Mouse (Mus musculus): Measurements from ENCODE around the gene Tex22. TPM values are rescaled to one million over a fixed set of nuclear protein-coding genes. Genes with fewer than 3 reads are reported as not detected.

The Tex22 gene
- polyA plus RNA-seq, 1 experiment from 2014 or later: not detected

GRCm38 (mm10) chr12:113114141-113114540, 39.8 kb downstream of the Tex22 start:
- H3K27me3 ChIP-seq: no peaks in the 10 kb centered on the region
- no peak for ATAC-seq
- no peak for TF ChIP-seq CTCF (IDR thresholded peaks at IDR 0.05)
- in situ Hi-C loops (cut with MboI; ENCODE audit: low pct_unique_long_range_greater_than_20kb): no loop called here
- ChIA-PET POLR2A (no interaction called here), CTCF (no interaction called here)
- DNase-seq (ENCODE audit: low read depth, low spot score): no peak

- ChIA-PET CTCF (no interaction called here), POLR2A (no interaction called here)
- no peak for TF ChIP-seq CTCF (IDR thresholded peaks at IDR 0.05)
- DNase-seq (ENCODE audit: low read depth, low spot score): no peak
- in situ Hi-C loops (cut with MboI; ENCODE audit: low pct_unique_long_range_greater_than_20kb): no loop called here
- no peak for ATAC-seq
- no peaks in the 10 kb centered on the region for H3K27me3 ChIP-seq
Measured at GRCm38 (mm10) chr12:113114856-113115538, 40.7 kb downstream of the Tex22 start.

DNA sequence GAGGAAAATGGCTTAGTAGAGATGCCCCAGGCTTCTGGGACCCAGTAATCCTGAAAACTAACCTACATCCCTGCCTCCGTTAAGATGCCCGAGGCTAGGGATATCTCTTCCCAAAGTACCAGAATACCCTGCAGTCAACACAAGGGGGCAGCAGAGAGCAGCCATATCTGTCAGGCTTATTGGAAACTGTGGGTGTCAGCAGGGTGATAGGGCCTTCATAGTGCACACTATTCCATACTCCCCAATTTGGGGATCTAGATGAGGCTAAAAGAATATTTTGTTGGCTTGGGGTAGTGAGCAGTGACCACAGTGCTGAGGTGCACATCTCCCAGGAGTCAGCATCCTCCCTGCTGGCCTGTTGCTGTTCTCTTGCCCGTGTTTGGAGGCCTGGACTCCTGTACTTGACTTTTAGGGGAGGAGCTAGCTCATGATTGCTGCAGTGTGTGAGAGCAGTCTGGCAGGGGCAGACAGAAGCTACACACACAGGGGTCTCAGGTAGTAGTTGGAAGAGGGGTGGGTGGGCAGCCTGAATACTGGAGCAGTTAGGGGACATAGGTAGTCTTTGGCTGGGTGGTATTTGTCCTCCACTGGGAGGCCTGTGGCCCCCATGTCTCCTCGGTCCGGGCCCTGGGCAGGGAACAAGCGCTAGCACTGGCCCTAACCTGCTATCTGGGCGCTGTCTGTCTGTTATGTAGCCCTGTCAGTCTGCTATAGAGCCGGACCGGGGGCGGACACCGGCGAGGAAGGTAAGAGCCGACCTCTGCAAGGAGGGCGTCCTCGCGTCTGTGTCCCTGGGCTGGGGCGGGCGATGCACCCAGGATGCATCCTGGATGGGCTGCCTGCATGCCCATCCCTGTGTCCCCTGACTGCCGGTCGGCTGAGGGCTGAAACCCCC, 45.5 kb downstream of the Tex22 start:
- TF ChIP-seq CTCF (IDR thresholded peaks at IDR 0.05): no peak
- ChIA-PET POLR2A (no interaction called here), CTCF (interaction anchor here (0.7 to 1.8 kb wide), 6 partner anchors 9 to 36 kb away, joined by 3 to 8 read pairs (median 4); partner anchors contain the start of gene Tedc1)
- DNase-seq (ENCODE audit: low read depth, low spot score): no peak
- ATAC-seq: peak; percentile 35
- in situ Hi-C loops (cut with MboI; ENCODE audit: low pct_unique_long_range_greater_than_20kb): no loop called here
- no peaks in the 10 kb centered on the region for H3K27me3 ChIP-seq

GRCm38 (mm10) chr12:113124726-113125125, 50.4 kb downstream of the Tex22 start:
- ATAC-seq (no peak), DNase-seq (ENCODE audit: low read depth, low spot score) (no peak)
- in situ Hi-C loops (cut with MboI; ENCODE audit: low pct_unique_long_range_greater_than_20kb): no loop called here
- H3K27me3 ChIP-seq: no peaks in the 10 kb centered on the region
- no peak for TF ChIP-seq CTCF (IDR thresholded peaks at IDR 0.05)
- ChIA-PET CTCF (interaction anchor here (1.4 kb wide), 1 partner anchor 12 kb away, joined by 4 read pairs; no protein-coding TSS in a partner anchor), POLR2A (interaction anchor here (0.7 kb wide), 1 partner anchor 9 kb away, joined by 3 read pairs; no protein-coding TSS in a partner anchor)

DNA sequence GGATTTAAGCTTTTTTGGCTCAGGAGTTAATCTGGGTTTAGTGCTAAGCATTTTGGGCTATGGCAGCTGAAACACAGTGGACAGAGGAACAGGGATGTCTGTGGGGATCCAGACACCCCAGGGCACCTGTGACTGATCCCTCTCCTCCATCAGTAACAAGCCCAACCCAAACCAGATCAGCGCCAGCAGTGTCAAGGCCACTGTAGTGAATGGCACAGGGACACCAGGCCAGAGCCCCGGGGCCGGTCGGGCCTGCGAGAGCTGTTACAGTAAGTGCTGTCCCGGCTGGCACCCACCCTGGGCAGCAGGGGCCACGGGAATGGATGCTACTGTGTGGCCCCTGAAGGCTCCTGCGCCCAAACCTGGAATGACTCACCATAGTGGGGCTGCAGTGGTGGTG, 56.4 kb downstream of the Tex22 start:
- H3K27me3 ChIP-seq: no peaks in the 10 kb centered on the region
- no peak for TF ChIP-seq CTCF (IDR thresholded peaks at IDR 0.05)
- no peak for DNase-seq (ENCODE audit: low read depth, low spot score)
- ChIA-PET POLR2A (no interaction called here), CTCF (interaction anchor here (1.9 kb wide), 1 partner anchor 12 kb away, joined by 5 read pairs; no protein-coding TSS in a partner anchor)
- ATAC-seq: no peak
- in situ Hi-C loops (cut with MboI; ENCODE audit: low pct_unique_long_range_greater_than_20kb): no loop called here

DNA sequence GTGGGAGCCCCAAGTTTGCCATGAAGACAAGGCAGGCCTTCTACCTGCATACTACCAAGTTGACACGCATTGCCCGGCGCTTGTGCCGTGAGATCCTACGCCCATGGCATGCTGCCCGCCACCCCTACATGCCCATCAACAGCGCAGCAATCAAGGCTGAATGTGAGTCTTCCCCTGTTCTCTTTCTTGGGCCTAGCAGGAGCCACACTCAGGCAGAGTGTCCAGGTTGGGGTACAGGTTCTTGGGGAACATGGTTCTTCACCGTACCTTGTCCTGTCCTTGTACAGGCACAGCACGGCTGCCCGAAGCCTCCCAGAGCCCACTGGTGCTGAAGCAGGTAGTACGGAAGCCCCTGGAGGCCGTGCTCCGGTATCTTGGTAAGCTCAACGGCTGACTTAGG, 57.3 kb downstream of the Tex22 start:
- ATAC-seq: no peak
- DNase-seq (ENCODE audit: low read depth, low spot score): no peak
- no peak for TF ChIP-seq CTCF (IDR thresholded peaks at IDR 0.05)
- in situ Hi-C loops (cut with MboI; ENCODE audit: low pct_unique_long_range_greater_than_20kb): no loop called here
- no peaks in the 10 kb centered on the region for H3K27me3 ChIP-seq
- ChIA-PET POLR2A (no interaction called here), CTCF (interaction anchor here (0.7 to 1.9 kb wide), 2 partner anchors 12 to 13 kb away, joined by 3 to 5 read pairs; no protein-coding TSS in a partner anchor)

GRCm38 (mm10) chr12:113132567-113132966, 58.3 kb downstream of the Tex22 start:
- TF ChIP-seq CTCF (IDR thresholded peaks at IDR 0.05): no peak
- H3K27me3 ChIP-seq: no peaks in the 10 kb centered on the region
- in situ Hi-C loops (cut with MboI; ENCODE audit: low pct_unique_long_range_greater_than_20kb): no loop called here
- POLR2A ChIA-PET: no interaction called here
- CTCF ChIA-PET: no interaction called here
- DNase-seq (ENCODE audit: low read depth, low spot score): no peak
- peak; percentile 55 for ATAC-seq

DNA sequence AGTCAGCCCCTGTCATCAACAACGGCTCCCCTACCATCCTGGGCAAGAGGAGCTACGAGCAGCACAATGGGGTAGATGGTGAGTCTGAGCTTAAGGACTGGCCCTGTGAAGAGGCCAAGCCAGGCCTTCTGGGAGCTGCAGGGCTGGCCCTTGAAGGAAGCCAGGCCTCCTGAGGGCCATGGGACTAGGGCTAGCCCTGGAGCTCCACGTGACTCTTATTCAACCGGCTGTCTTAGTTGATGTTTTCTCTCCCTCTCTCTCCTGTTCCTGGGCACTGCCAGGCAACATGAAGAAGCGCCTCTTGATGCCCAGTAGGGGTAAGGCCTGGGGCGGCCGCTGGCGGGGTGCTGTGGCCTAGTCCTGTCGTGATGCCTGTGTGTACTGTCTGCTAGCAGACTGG, 59.0 kb downstream of the Tex22 start:
- ATAC-seq: no peak
- no peaks in the 10 kb centered on the region for H3K27me3 ChIP-seq
- DNase-seq (ENCODE audit: low read depth, low spot score): no peak
- TF ChIP-seq CTCF (IDR thresholded peaks at IDR 0.05): no peak
- in situ Hi-C loops (cut with MboI; ENCODE audit: low pct_unique_long_range_greater_than_20kb): no loop called here
- ChIA-PET CTCF (interaction anchor here (0.7 kb wide), 1 partner anchor 14 kb away, joined by 3 read pairs; no protein-coding TSS in a partner anchor), POLR2A (no interaction called here)

GRCm38 (mm10) chr12:113133861-113134403, 59.6 kb downstream of the Tex22 start:
- no peak for TF ChIP-seq CTCF (IDR thresholded peaks at IDR 0.05)
- no peaks in the 10 kb centered on the region for H3K27me3 ChIP-seq
- ChIA-PET CTCF (interaction anchor here (1.4 kb wide), 1 partner anchor 11 kb away, joined by 4 read pairs; no protein-coding TSS in a partner anchor), POLR2A (interaction anchor here (1.0 kb wide), 1 partner anchor 10 kb away, joined by 3 read pairs; no protein-coding TSS in a partner anchor)
- ATAC-seq (no peak), DNase-seq (ENCODE audit: low read depth, low spot score) (no peak)
- in situ Hi-C loops (cut with MboI; ENCODE audit: low pct_unique_long_range_greater_than_20kb): no loop called here

- H3K27me3 ChIP-seq: no peaks in the 10 kb centered on the region
- DNase-seq (ENCODE audit: low read depth, low spot score): no peak
- no peak for ATAC-seq
- CTCF ChIA-PET: interaction anchor here (1.4 kb wide), 1 partner anchor 11 kb away, joined by 4 read pairs; no protein-coding TSS in a partner anchor
- TF ChIP-seq CTCF (IDR thresholded peaks at IDR 0.05): no peak
- POLR2A ChIA-PET: interaction anchor here (1.0 kb wide), 1 partner anchor 10 kb away, joined by 3 read pairs; no protein-coding TSS in a partner anchor
- in situ Hi-C loops (cut with MboI; ENCODE audit: low pct_unique_long_range_greater_than_20kb): no loop called here
Measured at GRCm38 (mm10) chr12:113134502-113134901, 60.2 kb downstream of the Tex22 start.
